Mouse (Mus musculus): Measurements from ENCODE around the gene Ski. TPM values are rescaled to one million over a fixed set of nuclear protein-coding genes. Genes with fewer than 3 reads are reported as not detected.

Gene Ski
- total and polyA plus RNA-seq, 3 experiments: 34.9 to 56.8 (median 56.7) TPM

- peak; percentile 52 to 61 for DNase-seq
- Histone ChIP-seq H3K27ac (peak overlapping the region; percentile 60), H3K27me3 (ENCODE audit: control insufficient read depth, insufficient read depth, low read length) (no peaks in the 10 kb centered on the region), H3K4me1 (ENCODE audit: control insufficient read depth, insufficient read depth, low read length) (peaks cover 29% of the 10 kb centered on the region), H3K79me2 (replicated peaks; ENCODE audit: control insufficient read depth, insufficient read depth, low read length) (no peaks in the 10 kb centered on the region), H3K36me3 (ENCODE audit: control insufficient read depth, insufficient read depth, low read length) (no peaks in the 10 kb centered on the region; the same call in 1 of the 2 replicates), H3K4me3 (no peak overlapping the region), H3K9ac (ENCODE audit: low read depth, low read length) (no peak overlapping the region)
- TF ChIP-seq POLR2A (IDR thresholded peaks at IDR 0.05; ENCODE audit: insufficient read depth, low read depth, low read length): no peak
- TF ChIP-seq CTCF (IDR thresholded peaks at IDR 0.05): no peak
- TF ChIP-seq EP300 (IDR thresholded peaks at IDR 0.05; ENCODE audit: insufficient read depth, low read depth, low read length): no peak
- intact Hi-C loops (cut with DNase I): no loop called here
- WGBS: 40% methylated on average over 5 of the region's 5 CpGs
Measured at GRCm38 (mm10) chr4:155238276-155238675, 15.9 kb upstream of the Ski start.

- Histone ChIP-seq H3K4me1 (ENCODE audit: control insufficient read depth, insufficient read depth, low read length) (peaks cover 31% of the 10 kb centered on the region), H3K27ac (peak overlapping the region; percentile 99), H3K9ac (ENCODE audit: low read depth, low read length) (no peak overlapping the region), H3K4me3 (no peak overlapping the region), H3K79me2 (replicated peaks; ENCODE audit: control insufficient read depth, insufficient read depth, low read length) (no peaks in the 10 kb centered on the region), H3K27me3 (ENCODE audit: control insufficient read depth, insufficient read depth, low read length) (no peaks in the 10 kb centered on the region), H3K36me3 (ENCODE audit: control insufficient read depth, insufficient read depth, low read length) (no peaks in the 10 kb centered on the region; the same call in 1 of the 2 replicates)
- intact Hi-C loops (cut with DNase I): no loop called here
- no peak for DNase-seq
- WGBS: 85% methylated on average over 12 of the region's 12 CpGs
- TF ChIP-seq POLR2A (IDR thresholded peaks at IDR 0.05; ENCODE audit: insufficient read depth, low read depth, low read length) (no peak), EP300 (IDR thresholded peaks at IDR 0.05; ENCODE audit: insufficient read depth, low read depth, low read length) (no peak), CTCF (IDR thresholded peaks at IDR 0.05) (no peak)
Measured at GRCm38 (mm10) chr4:155236737-155237385, 14.5 kb upstream of the Ski start.

GRCm38 (mm10) chr4:155235311-155236119 lies 13.1 kb upstream of the Ski start:
- Histone ChIP-seq H3K27me3 (ENCODE audit: control insufficient read depth, insufficient read depth, low read length) (no peaks in the 10 kb centered on the region), H3K36me3 (ENCODE audit: control insufficient read depth, insufficient read depth, low read length) (no peaks in the 10 kb centered on the region; the same call in 1 of the 2 replicates), H3K27ac (peak overlapping the region; percentile 99), H3K4me1 (ENCODE audit: control insufficient read depth, insufficient read depth, low read length) (peaks cover 31% of the 10 kb centered on the region), H3K4me3 (peak overlapping the region; percentile 42), H3K9ac (ENCODE audit: low read depth, low read length) (peak overlapping the region; percentile 74), H3K79me2 (replicated peaks; ENCODE audit: control insufficient read depth, insufficient read depth, low read length) (no peaks in the 10 kb centered on the region)
- peak; percentile 91 to 96 for DNase-seq
- 1% methylated on average over 18 of the region's 18 CpGs for WGBS
- intact Hi-C loops (cut with DNase I): no loop called here
- TF ChIP-seq EP300 (IDR thresholded peaks at IDR 0.05; ENCODE audit: insufficient read depth, low read depth, low read length) (peak; percentile 94), CTCF (IDR thresholded peaks at IDR 0.05) (peak; percentile 60), POLR2A (IDR thresholded peaks at IDR 0.05; ENCODE audit: insufficient read depth, low read depth, low read length) (peak; percentile 68; the same call in 1 of the 2 replicates)

- intact Hi-C loops (cut with DNase I): loop anchor here (1.0 kb wide), 1 partner anchor 11 kb away; no protein-coding TSS in a partner anchor
- DNase-seq: peak; percentile 57 to 64
Measured at GRCm38 (mm10) chr4:155234371-155235310, 12.2 kb upstream of the Ski start.

GRCm38 (mm10) chr4:155233878-155234277 lies 11.5 kb upstream of the Ski start:
- peaks cover 30% of the 10 kb centered on the region for H3K4me1 ChIP-seq (ENCODE audit: control insufficient read depth, insufficient read depth, low read length)
- H3K27ac ChIP-seq: peak overlapping the region; percentile 99
- no peak overlapping the region; the same call in 1 of the 2 replicates for H3K4me3 ChIP-seq
- no peaks in the 10 kb centered on the region; the same call in 1 of the 2 replicates for H3K36me3 ChIP-seq (ENCODE audit: control insufficient read depth, insufficient read depth, low read length)
- no peaks in the 10 kb centered on the region for H3K27me3 ChIP-seq (ENCODE audit: control insufficient read depth, insufficient read depth, low read length)
- 2% methylated on average over 10 of the region's 10 CpGs for WGBS
- H3K79me2 ChIP-seq (replicated peaks; ENCODE audit: control insufficient read depth, insufficient read depth, low read length): no peaks in the 10 kb centered on the region
- peak overlapping the region; percentile 70 for H3K9ac ChIP-seq (ENCODE audit: low read depth, low read length)
- 0 out of 2 replicates have a peak, but pooled peaks have one; percentile 26 for TF ChIP-seq EP300 (IDR thresholded peaks at IDR 0.05; ENCODE audit: insufficient read depth, low read depth, low read length)
- no peak for TF ChIP-seq CTCF (IDR thresholded peaks at IDR 0.05)
- peak; percentile 51; the same call in 1 of the 2 replicates for TF ChIP-seq POLR2A (IDR thresholded peaks at IDR 0.05; ENCODE audit: insufficient read depth, low read depth, low read length)
- DNase-seq: peak; percentile 88 to 89
- intact Hi-C loops (cut with DNase I): loop anchor here (1.0 kb wide), 1 partner anchor 11 kb away; no protein-coding TSS in a partner anchor

More at GRCm38 (mm10) chr4:155234371-155235310, 12.2 kb upstream of the Ski start:
- Histone ChIP-seq H3K27me3 (ENCODE audit: control insufficient read depth, insufficient read depth, low read length) (no peaks in the 10 kb centered on the region), H3K36me3 (ENCODE audit: control insufficient read depth, insufficient read depth, low read length) (no peaks in the 10 kb centered on the region; the same call in 1 of the 2 replicates), H3K9ac (ENCODE audit: low read depth, low read length) (peak overlapping the region; percentile 70), H3K79me2 (replicated peaks; ENCODE audit: control insufficient read depth, insufficient read depth, low read length) (no peaks in the 10 kb centered on the region), H3K4me3 (peak overlapping the region; percentile 42), H3K27ac (peak overlapping the region; percentile 99), H3K4me1 (ENCODE audit: control insufficient read depth, insufficient read depth, low read length) (peaks cover 31% of the 10 kb centered on the region)
- whole genome bisulfite sequencing: 4% methylated on average over 8 of the region's 8 CpGs
- TF ChIP-seq CTCF (IDR thresholded peaks at IDR 0.05): no peak
- TF ChIP-seq POLR2A (IDR thresholded peaks at IDR 0.05; ENCODE audit: insufficient read depth, low read depth, low read length): peak; percentile 34; the same call in 1 of the 2 replicates

Data from heart, adult 2 months (tissue).